Mouse (Mus musculus): ENCODE results near the gene Cxcl14. TPM values are rescaled to one million over a fixed set of nuclear protein-coding genes. Genes with fewer than 3 reads are reported as not detected.
A peak's percentile ranks its signal among the peaks of the same experiment; 100 is the strongest.

The Cxcl14 gene
- polyA plus RNA-seq, 1 experiment from 2014 or later = 11.2 TPM

DNA sequence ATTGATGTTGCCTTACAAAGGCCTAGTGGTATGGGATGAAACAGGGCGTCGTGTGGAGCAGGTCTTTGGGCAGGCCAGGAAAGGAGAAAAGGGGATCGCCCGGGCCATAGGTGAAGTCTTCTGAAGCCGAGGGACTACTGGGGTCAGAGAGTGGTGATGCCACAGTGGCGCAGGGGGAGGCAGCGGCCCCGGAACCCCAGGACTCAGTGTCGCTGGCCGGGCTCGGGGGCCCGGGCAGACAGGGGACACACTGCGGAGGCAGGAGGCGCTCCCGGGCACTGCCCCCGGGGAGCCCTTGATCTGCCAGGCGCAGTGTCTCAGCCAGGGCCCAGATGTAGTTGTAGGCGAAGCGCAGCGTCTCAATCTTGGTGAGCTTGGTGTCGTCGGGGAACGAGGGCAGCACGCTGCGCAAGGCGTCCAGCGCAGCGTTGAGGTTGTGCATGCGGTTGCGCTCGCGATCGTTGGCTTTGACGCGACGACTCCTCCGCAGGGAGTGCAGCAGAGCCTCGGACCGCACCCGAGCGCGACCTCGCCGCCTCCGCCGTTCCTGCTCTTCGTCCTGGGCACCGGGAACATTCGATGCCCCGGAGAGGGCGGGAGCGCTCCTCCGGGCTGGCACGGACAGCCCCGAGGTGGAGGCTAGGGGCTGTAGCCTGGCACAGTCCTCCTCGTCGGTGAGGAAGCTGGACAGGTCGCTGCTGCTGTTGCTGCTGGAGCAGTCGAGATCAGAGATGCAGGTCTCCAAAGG, 45.0 kb downstream of the Cxcl14 start:
- Histone ChIP-seq H3K27ac (ENCODE audit: low read length) (no peak overlapping the region), H3K4me2 (replicated peaks; ENCODE audit: low read depth, low read length) (no peak overlapping the region), H3K4me3 (ENCODE audit: low read depth, low read length) (no peak overlapping the region), H3K36me3 (ENCODE audit: insufficient read depth, low read length) (no peaks in the 10 kb centered on the region), H3K27me3 (replicated peaks; ENCODE audit: insufficient read depth, low read length) (peaks cover 89% of the 10 kb centered on the region), H3K4me1 (ENCODE audit: insufficient read depth, low read depth, low read length) (peaks cover 5% of the 10 kb centered on the region; the same call in 1 of the 2 replicates), H3K9me3 (ENCODE audit: low read length) (no peaks in the 10 kb centered on the region), H3K9ac (replicated peaks; ENCODE audit: low read depth) (no peak overlapping the region)
- WGBS = 1% methylated on average over 53 of the region's 59 CpGs
- ATAC-seq (no peak), DNase-seq (ENCODE audit: low spot score) (no peak)
- TF ChIP-seq CTCF (IDR thresholded peaks at IDR 0.05) (no peak), EP300 (IDR thresholded peaks at IDR 0.05) (no peak)

DNA sequence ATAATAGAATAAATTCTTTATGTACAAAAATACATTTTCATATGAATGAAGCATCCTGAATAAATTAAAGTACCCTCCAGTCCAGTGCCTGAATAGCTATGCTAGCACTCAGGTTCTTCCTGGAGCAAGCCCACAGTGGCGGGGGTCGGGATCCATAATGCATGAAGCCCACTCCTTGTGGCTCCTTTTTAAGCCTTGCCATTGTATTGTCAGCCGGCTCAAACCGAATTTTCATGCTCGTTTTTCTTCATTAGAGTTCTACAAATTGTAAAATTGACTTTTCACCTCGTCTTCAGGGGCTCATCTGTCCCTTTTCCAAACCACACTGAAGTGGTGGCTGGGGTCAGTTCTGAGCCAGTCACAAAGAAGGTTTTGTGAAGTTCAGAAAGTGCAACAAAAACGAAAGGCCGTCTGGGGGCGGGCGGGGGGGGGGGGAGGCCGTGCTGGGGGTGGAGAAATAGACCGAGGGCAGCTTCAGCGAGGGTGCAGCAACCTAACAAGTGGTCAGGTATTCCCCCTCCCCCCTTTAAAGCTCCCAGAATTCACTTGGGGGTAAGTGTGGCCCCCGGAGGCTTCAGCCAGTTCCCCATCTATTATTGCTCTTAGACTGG, 45.7 kb downstream of the Cxcl14 start:
- no peak overlapping the region for H3K9ac ChIP-seq (replicated peaks; ENCODE audit: low read depth)
- peaks cover 5% of the 10 kb centered on the region; the same call in 1 of the 2 replicates for H3K4me1 ChIP-seq (ENCODE audit: insufficient read depth, low read depth, low read length)
- no peaks in the 10 kb centered on the region for H3K9me3 ChIP-seq (ENCODE audit: low read length)
- DNase-seq (ENCODE audit: low spot score) (no peak), ATAC-seq (no peak)
- H3K36me3 ChIP-seq (ENCODE audit: insufficient read depth, low read length) = no peaks in the 10 kb centered on the region
- H3K4me2 ChIP-seq (replicated peaks; ENCODE audit: low read depth, low read length) = no peak overlapping the region
- peaks cover 83% of the 10 kb centered on the region for H3K27me3 ChIP-seq (replicated peaks; ENCODE audit: insufficient read depth, low read length)
- no peak for TF ChIP-seq EP300 (IDR thresholded peaks at IDR 0.05)
- TF ChIP-seq CTCF (IDR thresholded peaks at IDR 0.05) = no peak
- no peak overlapping the region for H3K27ac ChIP-seq (ENCODE audit: low read length)
- WGBS = 3% methylated on average over 14 of the region's 14 CpGs
- H3K4me3 ChIP-seq (ENCODE audit: low read depth, low read length) = no peak overlapping the region

- WGBS = 3% methylated on average over 13 of the region's 13 CpGs
- Histone ChIP-seq H3K36me3 (ENCODE audit: insufficient read depth, low read length) (no peaks in the 10 kb centered on the region), H3K27me3 (replicated peaks; ENCODE audit: insufficient read depth, low read length) (peaks cover 74% of the 10 kb centered on the region), H3K9me3 (ENCODE audit: low read length) (no peaks in the 10 kb centered on the region), H3K9ac (replicated peaks; ENCODE audit: low read depth) (no peak overlapping the region), H3K4me2 (replicated peaks; ENCODE audit: low read depth, low read length) (no peak overlapping the region), H3K4me1 (ENCODE audit: insufficient read depth, low read depth, low read length) (peaks cover 5% of the 10 kb centered on the region; the same call in 1 of the 2 replicates), H3K27ac (ENCODE audit: low read length) (no peak overlapping the region), H3K4me3 (ENCODE audit: low read depth, low read length) (no peak overlapping the region)
- TF ChIP-seq EP300 (IDR thresholded peaks at IDR 0.05) = no peak
- no peak for TF ChIP-seq CTCF (IDR thresholded peaks at IDR 0.05)
- no peak for ATAC-seq
- DNase-seq (ENCODE audit: low spot score) = no peak
Observed at GRCm38 (mm10) chr13:56249593-56250341, 46.6 kb downstream of the Cxcl14 start.

DNA sequence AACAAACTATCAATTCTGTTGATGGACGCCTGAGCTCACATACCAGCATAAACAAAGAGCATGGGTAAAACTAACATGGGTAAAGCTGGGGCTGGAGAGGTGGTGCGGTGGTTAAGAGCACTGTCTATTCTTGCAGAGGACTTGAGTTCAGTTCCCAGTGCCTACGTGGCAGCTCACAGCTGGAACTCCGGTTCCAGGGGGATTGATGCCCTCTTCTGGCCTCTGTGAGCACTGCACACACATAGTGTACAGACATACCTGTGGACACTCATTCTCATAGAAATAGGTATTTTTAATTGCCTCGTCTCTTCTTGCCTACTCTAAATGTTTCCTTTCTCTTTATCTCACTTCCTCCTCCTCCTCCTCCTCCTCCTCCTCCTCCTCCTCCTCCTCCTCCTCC, 53.2 kb downstream of the Cxcl14 start:
- Histone ChIP-seq H3K27ac (ENCODE audit: low read length) (no peak overlapping the region), H3K9me3 (ENCODE audit: low read length) (no peaks in the 10 kb centered on the region), H3K27me3 (replicated peaks; ENCODE audit: insufficient read depth, low read length) (peaks cover 16% of the 10 kb centered on the region), H3K36me3 (ENCODE audit: insufficient read depth, low read length) (no peaks in the 10 kb centered on the region), H3K9ac (replicated peaks; ENCODE audit: low read depth) (no peak overlapping the region), H3K4me3 (ENCODE audit: low read depth, low read length) (no peak overlapping the region), H3K4me1 (ENCODE audit: insufficient read depth, low read depth, low read length) (no peaks in the 10 kb centered on the region), H3K4me2 (replicated peaks; ENCODE audit: low read depth, low read length) (no peak overlapping the region)
- ATAC-seq (no peak), DNase-seq (ENCODE audit: low spot score) (no peak)
- no peak for TF ChIP-seq CTCF (IDR thresholded peaks at IDR 0.05)
- no peak for TF ChIP-seq EP300 (IDR thresholded peaks at IDR 0.05)
- 78% methylated on average over 5 of the region's 5 CpGs for WGBS

DNA sequence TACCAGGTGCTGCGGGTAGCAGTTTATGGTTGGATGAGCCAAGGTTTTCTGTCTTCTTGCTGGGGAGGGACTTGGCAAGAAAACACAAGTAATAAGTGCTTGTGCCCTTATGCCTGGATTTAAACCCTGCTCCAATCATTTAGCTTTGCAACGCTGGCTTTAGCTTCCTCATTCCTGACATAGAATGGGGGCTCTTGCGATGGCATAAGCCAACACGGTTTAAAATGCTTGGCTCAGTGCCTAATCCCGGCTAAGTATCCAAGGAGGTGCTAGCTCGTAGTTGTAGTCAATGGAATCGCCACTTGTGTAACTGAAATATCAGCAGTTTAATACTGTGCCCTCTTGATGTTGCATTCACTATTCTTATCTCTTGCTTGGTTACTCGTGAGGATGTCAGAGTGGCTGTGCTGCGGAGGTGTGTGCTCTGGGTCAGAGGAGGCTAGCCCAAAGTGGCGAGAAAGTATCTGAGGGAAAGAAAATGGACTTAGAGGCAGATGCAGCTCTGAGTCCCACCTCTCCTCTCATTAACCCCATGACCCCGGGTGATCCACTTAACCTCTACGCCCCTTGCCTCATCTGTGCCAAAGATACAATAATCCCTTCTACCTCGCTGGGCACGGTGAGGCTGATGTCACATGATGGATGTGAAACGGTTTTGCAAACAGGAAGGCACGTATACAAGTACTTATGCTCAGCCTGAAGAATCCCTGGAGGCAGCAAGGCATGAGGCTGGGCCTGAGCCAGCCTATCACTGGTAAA, 56.2 kb downstream of the Cxcl14 start:
- H3K27ac ChIP-seq (ENCODE audit: low read length) = no peak overlapping the region
- no peak for TF ChIP-seq CTCF (IDR thresholded peaks at IDR 0.05)
- no peak for TF ChIP-seq EP300 (IDR thresholded peaks at IDR 0.05)
- no peaks in the 10 kb centered on the region for H3K4me1 ChIP-seq (ENCODE audit: insufficient read depth, low read depth, low read length)
- H3K9me3 ChIP-seq (ENCODE audit: low read length) = no peaks in the 10 kb centered on the region
- WGBS = 36% methylated on average over 16 of the region's 16 CpGs
- H3K4me3 ChIP-seq (ENCODE audit: low read depth, low read length) = no peak overlapping the region
- no peak overlapping the region for H3K9ac ChIP-seq (replicated peaks; ENCODE audit: low read depth)
- H3K4me2 ChIP-seq (replicated peaks; ENCODE audit: low read depth, low read length) = no peak overlapping the region
- H3K36me3 ChIP-seq (ENCODE audit: insufficient read depth, low read length) = no peaks in the 10 kb centered on the region
- DNase-seq (ENCODE audit: low spot score) (peak; percentile 50), ATAC-seq (no peak)
- H3K27me3 ChIP-seq (replicated peaks; ENCODE audit: insufficient read depth, low read length) = no peaks in the 10 kb centered on the region

Other genes starting within 250 kb of the Cxcl14 start
- gene H2afy, start 160.2 kb downstream of the Cxcl14 start, polyA plus RNA-seq (2015; fragmentation: Nextera tagmentation; extraction: Ambion mirVana) = 126 and 138 TPM in 2 replicates
- gene Tifab, start 117.7 kb downstream of the Cxcl14 start, polyA plus RNA-seq (2015; fragmentation: Nextera tagmentation; extraction: Ambion mirVana) = 4.8 and 6.6 TPM in 2 replicates
- not detected in 2 replicates for gene Neurog1, start 44.4 kb downstream of the Cxcl14 start, polyA plus RNA-seq (2015; fragmentation: Nextera tagmentation; extraction: Ambion mirVana)
- gene Gm3045, start 130.0 kb upstream of the Cxcl14 start, polyA plus RNA-seq (2015; fragmentation: Nextera tagmentation; extraction: Ambion mirVana) = not detected in 2 replicates
- not detected in 2 replicates for gene Slc25a48, start 141.8 kb upstream of the Cxcl14 start, polyA plus RNA-seq (2015; fragmentation: Nextera tagmentation; extraction: Ambion mirVana)
- not detected in 2 replicates for gene Il9, start 185.7 kb upstream of the Cxcl14 start, polyA plus RNA-seq (2015; fragmentation: Nextera tagmentation; extraction: Ambion mirVana)
- 0.58 and 0.67 TPM in 2 replicates for gene Fbxl21, start 225.9 kb upstream of the Cxcl14 start, polyA plus RNA-seq (2015; fragmentation: Nextera tagmentation; extraction: Ambion mirVana)

All from lung, postnatal 0 days (tissue).